Mouse (Mus musculus) myocyte (in vitro differentiated cells): ENCODE results near the gene Camk2n1. TPM values are rescaled to one million over a fixed set of nuclear protein-coding genes. Genes with fewer than 3 reads are reported as not detected.

ENCODE experiments used
- H3K27me3 ChIP-seq: one replicate; pipeline ENCODE4 v1.6.1; 2011; ENCODE audit not compliant: control insufficient read depth, insufficient read depth, insufficient read length
- H3K36me3 ChIP-seq: one replicate; pipeline ENCODE4 v1.6.1; 2011; ENCODE audit not compliant: control insufficient read depth, insufficient read depth
- H3K4me2 ChIP-seq: one replicate; pipeline ENCODE4 v1.6.1; 2011; ENCODE audit warnings: low read depth, control low read depth
- H3K4me3 ChIP-seq: one replicate; pipeline ENCODE4 v1.5.1; 2011; ENCODE audit warnings: mild to moderate bottlenecking, control low read depth, moderate library complexity
- H3K79me2 ChIP-seq: one replicate; pipeline ENCODE4 v1.6.1; 2011; ENCODE audit not compliant: control insufficient read depth, insufficient read depth
- H3ac ChIP-seq: one replicate; pipeline ENCODE4 v1.6.1; 2011; ENCODE audit not compliant: control insufficient read depth, insufficient read length
- CEBPB ChIP-seq: IDR thresholded peaks from 2 replicates; pipeline ENCODE4 v1.6.1; 2011; ENCODE audit warnings: mild to moderate bottlenecking, moderate library complexity; ENCODE audit not compliant: poor library complexity, insufficient read depth, severe bottlenecking
- E2F4 ChIP-seq: IDR thresholded peaks from one replicate; pipeline ENCODE4 v1.6.1; 2011; ENCODE audit warnings: mild to moderate bottlenecking, control low read depth, moderate library complexity; ENCODE audit not compliant: insufficient read depth
- MAX ChIP-seq: IDR thresholded peaks from one replicate; pipeline ENCODE4 v1.6.1; 2011; ENCODE audit warnings: low read depth, mild to moderate bottlenecking, control low read depth
- MYOD1 ChIP-seq, 3 experiments: IDR thresholded peaks; one replicate each; pipeline ENCODE4 v1.6.1; 2011; ENCODE audit warnings: control low read depth in 2 of 3, low read depth in 2 of 3, mild to moderate bottlenecking in 2 of 3, moderate library complexity in 1 of 3; ENCODE audit not compliant: insufficient read length in 2 of 3, control insufficient read depth in 1 of 3
- MYOG ChIP-seq, 3 experiments: IDR thresholded peaks; one replicate each; pipeline ENCODE4 v1.6.1; 2011; ENCODE audit warnings: control low read depth in 2 of 3, low read depth in 2 of 3, mild to moderate bottlenecking in 2 of 3; ENCODE audit not compliant: insufficient read length in 2 of 3, control insufficient read depth in 1 of 3, insufficient read depth in 1 of 3
- POLR2A ChIP-seq: IDR thresholded peaks from one replicate; pipeline ENCODE4 v1.6.1; 2011; ENCODE audit warnings: low read depth, mild to moderate bottlenecking, control low read depth, moderate library complexity; ENCODE audit not compliant: insufficient read length
- POLR2AphosphoS2 ChIP-seq: IDR thresholded peaks from one replicate; pipeline ENCODE4 v1.6.1; 2011; ENCODE audit warnings: low read depth, control low read depth; ENCODE audit not compliant: insufficient read length
- REST ChIP-seq: IDR thresholded peaks from one replicate; pipeline ENCODE4 v1.6.1; 2011; ENCODE audit warnings: mild to moderate bottlenecking, control low read depth, moderate library complexity; ENCODE audit not compliant: insufficient read depth, insufficient read length
- SRF ChIP-seq: IDR thresholded peaks from one replicate; pipeline ENCODE4 v1.6.1; 2011; ENCODE audit warnings: low read depth; ENCODE audit not compliant: control insufficient read depth, insufficient read length
- TCF12 ChIP-seq: IDR thresholded peaks from one replicate; pipeline ENCODE4 v1.6.1; 2011; ENCODE audit warnings: mild to moderate bottlenecking, control low read depth; ENCODE audit not compliant: poor library complexity, insufficient read depth, severe bottlenecking
- TCF3 ChIP-seq: IDR thresholded peaks from one replicate; pipeline ENCODE4 v1.6.1; 2011; ENCODE audit warnings: low read depth, control low read depth; ENCODE audit not compliant: insufficient read length
- USF1 ChIP-seq: IDR thresholded peaks from one replicate; pipeline ENCODE4 v1.6.1; 2011; ENCODE audit warnings: low read depth, mild to moderate bottlenecking, control low read depth, moderate library complexity
- polyA plus RNA-seq: library from polyadenylated mRNA; unstranded; fragments of >200 nt; fragmentation: generic; extraction: Trizol; gene quantifications from one replicate; pipeline ENCODE4 v1.2.1, GENCODE M21; 2012; ENCODE audit warnings: missing spikeins

Gene Camk2n1
- polyA plus RNA-seq, 1 experiment = 0.48 TPM

GRCm38 (mm10) chr4:138456536-138456935 lies 2.4 kb downstream of the Camk2n1 start:
- no peaks in the 10 kb centered on the region for H3K36me3 ChIP-seq
- no peak overlapping the region for H3ac ChIP-seq
- TF ChIP-seq POLR2AphosphoS2 (no peak), MAX (no peak), REST (no peak), MYOD1 (IDR thresholded peaks at IDR 0.05; ENCODE audit: control insufficient read depth in 1 of 3, insufficient read length in 2 of 3, low read depth in 2 of 3) (no peak), USF1 (no peak)
- peaks cover 18% of the 10 kb centered on the region for H3K27me3 ChIP-seq
- H3K79me2 ChIP-seq = no peaks in the 10 kb centered on the region
- no peak overlapping the region for H3K4me2 ChIP-seq
- H3K4me3 ChIP-seq = no peak overlapping the region

- Histone ChIP-seq H3K79me2 (no peaks in the 10 kb centered on the region), H3K27me3 (peaks cover 18% of the 10 kb centered on the region), H3K4me3 (no peak overlapping the region), H3K36me3 (no peaks in the 10 kb centered on the region), H3K4me2 (no peak overlapping the region), H3ac (no peak overlapping the region)
- TF ChIP-seq SRF (no peak), MAX (no peak), POLR2A (no peak), TCF12 (no peak), MYOD1 (IDR thresholded peaks at IDR 0.05; ENCODE audit: control insufficient read depth in 1 of 3, insufficient read length in 2 of 3, low read depth in 2 of 3) (no peak), CEBPB (no peak), REST (no peak), MYOG (IDR thresholded peaks at IDR 0.05; ENCODE audit: control insufficient read depth in 1 of 3, insufficient read depth in 1 of 3, insufficient read length in 2 of 3, low read depth in 2 of 3) (no peak)
Observed at GRCm38 (mm10) chr4:138457091-138457490, 3.0 kb downstream of the Camk2n1 start.

- Histone ChIP-seq H3K27me3 (peaks cover 18% of the 10 kb centered on the region), H3K36me3 (no peaks in the 10 kb centered on the region), H3K4me3 (no peak overlapping the region), H3K4me2 (no peak overlapping the region), H3ac (no peak overlapping the region), H3K79me2 (no peaks in the 10 kb centered on the region)
- TF ChIP-seq E2F4 (no peak), MAX (no peak), POLR2A (no peak), CEBPB (no peak), MYOD1 (IDR thresholded peaks at IDR 0.05; ENCODE audit: control insufficient read depth in 1 of 3, insufficient read length in 2 of 3, low read depth in 2 of 3) (no peak), MYOG (IDR thresholded peaks at IDR 0.05; ENCODE audit: control insufficient read depth in 1 of 3, insufficient read depth in 1 of 3, insufficient read length in 2 of 3, low read depth in 2 of 3) (no peak), USF1 (no peak), SRF (no peak), TCF3 (no peak), POLR2AphosphoS2 (no peak), TCF12 (no peak), REST (no peak)
Observed at GRCm38 (mm10) chr4:138458171-138458570, 4.1 kb downstream of the Camk2n1 start.

- no peak overlapping the region for H3K4me2 ChIP-seq
- H3K79me2 ChIP-seq = no peaks in the 10 kb centered on the region
- H3K4me3 ChIP-seq = no peak overlapping the region
- peaks cover 18% of the 10 kb centered on the region for H3K27me3 ChIP-seq
- no peak overlapping the region for H3ac ChIP-seq
- H3K36me3 ChIP-seq = no peaks in the 10 kb centered on the region
- TF ChIP-seq REST (no peak), TCF3 (no peak), USF1 (no peak), CEBPB (no peak), SRF (no peak), TCF12 (no peak), MYOG (IDR thresholded peaks at IDR 0.05; ENCODE audit: control insufficient read depth in 1 of 3, insufficient read depth in 1 of 3, insufficient read length in 2 of 3, low read depth in 2 of 3) (no peak), MAX (no peak), MYOD1 (IDR thresholded peaks at IDR 0.05; ENCODE audit: control insufficient read depth in 1 of 3, insufficient read length in 2 of 3, low read depth in 2 of 3) (no peak), POLR2A (no peak), E2F4 (no peak), POLR2AphosphoS2 (no peak)
Observed at GRCm38 (mm10) chr4:138458735-138459440, 4.8 kb downstream of the Camk2n1 start.

GRCm38 (mm10) chr4:138459775-138460174 lies 5.7 kb downstream of the Camk2n1 start:
- H3K79me2 ChIP-seq = no peaks in the 10 kb centered on the region
- TF ChIP-seq REST (no peak), TCF3 (no peak), E2F4 (no peak), USF1 (no peak), SRF (no peak), MYOG (IDR thresholded peaks at IDR 0.05; ENCODE audit: control insufficient read depth in 1 of 3, insufficient read depth in 1 of 3, insufficient read length in 2 of 3, low read depth in 2 of 3) (no peak), POLR2AphosphoS2 (no peak), MAX (no peak), CEBPB (no peak), TCF12 (no peak)
- H3K4me3 ChIP-seq = no peak overlapping the region
- no peak overlapping the region for H3ac ChIP-seq
- no peaks in the 10 kb centered on the region for H3K36me3 ChIP-seq
- peaks cover 16% of the 10 kb centered on the region for H3K27me3 ChIP-seq
- H3K4me2 ChIP-seq = no peak overlapping the region
